In genomic region chr10:74854991-74855664, GRCm38 (mm10) we compare ENCODE assay signal across 13 mouse cellular contexts.
A peak's percentile ranks its signal among the peaks of the same experiment; 100 is the strongest.
DNase-seq lines count a peak whose midpoint lies in the region; ATAC-seq lines count a peak whose summit lies in the region.
"Had no signal": no experiment of that assay in that cellular context is flagged by ENCODE, and none has a peak within 500 bp of the region (broad histone marks: within the 10 kb centered on the region; RNA-seq: fewer than 3 reads in every experiment).

No protein-coding gene starts in this region.

- 38% methylated on average over 4 of the region's 4 CpGs for WGBS in hindbrain, embryonic 16.5 days
- WGBS in liver, embryonic 12.5 days (ENCODE audit: insufficient replicate concordance): 49% methylated on average over 4 of the region's 4 CpGs

- H3K9me3 ChIP-seq in hindbrain, embryonic 16.5 days (ENCODE audit: control insufficient read depth, low read length): no peaks in the 10 kb centered on the region
- no peaks in the 10 kb centered on the region for H3K9me3 ChIP-seq in liver, embryonic 12.5 days (replicated peaks)
- H3K9me3 ChIP-seq: heart, embryonic 15.5 days; liver, embryonic 15.5 days had no signal

- no peaks in the 10 kb centered on the region for H3K27me3 ChIP-seq in hindbrain, embryonic 16.5 days (replicated peaks; ENCODE audit: control insufficient read depth, insufficient read depth, low read length)
- no peaks in the 10 kb centered on the region for H3K27me3 ChIP-seq in liver, embryonic 12.5 days (replicated peaks)
- H3K27me3 ChIP-seq: heart, embryonic 15.5 days; liver, embryonic 15.5 days had no signal

- H3K36me3 ChIP-seq in hindbrain, embryonic 16.5 days (ENCODE audit: control insufficient read depth, insufficient read depth, low read length): no peaks in the 10 kb centered on the region
- H3K36me3 ChIP-seq in liver, embryonic 12.5 days: no peaks in the 10 kb centered on the region
- H3K36me3 ChIP-seq: G1E; heart, embryonic 15.5 days; liver, embryonic 15.5 days had no signal

- no peak overlapping the region for H3K4me2 ChIP-seq in hindbrain, embryonic 16.5 days (ENCODE audit: low read length)
- no peak overlapping the region for H3K4me2 ChIP-seq in liver, embryonic 12.5 days
- H3K4me2 ChIP-seq: heart, embryonic 15.5 days; liver, embryonic 15.5 days had no signal

- DNase-seq in cerebellum, adult 9-11 months: peak; percentile 9
- DNase-seq in cerebellum, adult 11-12 months: no peak
- peak; percentile 6 for DNase-seq in lung, postnatal 10 days
- DNase-seq in lung, adult 18-20 months: no peak
- DNase-seq in retina, postnatal 1 day: peak; percentile 94
- no peak for DNase-seq in thymus, postnatal 25 days
- DNase-seq: gastrocnemius, postnatal 10 days had no signal

- ATAC-seq in hindbrain, embryonic 16.5 days: peak; percentile 96
- no peak for ATAC-seq in liver, embryonic 12.5 days
- ATAC-seq: intestine, embryonic 16.5 days had no signal

- no peak overlapping the region for H3K9ac ChIP-seq in hindbrain, embryonic 16.5 days (ENCODE audit: low read depth, low read length)
- H3K9ac ChIP-seq in liver, embryonic 12.5 days: no peak overlapping the region
- H3K9ac ChIP-seq: heart, embryonic 15.5 days; liver, embryonic 15.5 days had no signal

- H3K27ac ChIP-seq in hindbrain, embryonic 16.5 days (ENCODE audit: low read depth, low read length): no peak overlapping the region
- H3K27ac ChIP-seq in liver, embryonic 12.5 days: no peak overlapping the region
- H3K27ac ChIP-seq: heart, embryonic 15.5 days; liver, embryonic 15.5 days had no signal

- no peaks in the 10 kb centered on the region for H3K4me1 ChIP-seq in hindbrain, embryonic 16.5 days (ENCODE audit: control insufficient read depth, insufficient read depth, low read depth, low read length)
- H3K4me1 ChIP-seq in liver, embryonic 12.5 days: no peaks in the 10 kb centered on the region
- H3K4me1 ChIP-seq: heart, embryonic 15.5 days; liver, embryonic 15.5 days had no signal

- H3K4me3 ChIP-seq in hindbrain, embryonic 16.5 days (ENCODE audit: low read length): no peak overlapping the region
- H3K4me3 ChIP-seq in liver, embryonic 12.5 days: no peak overlapping the region
- H3K4me3 ChIP-seq: heart, embryonic 15.5 days; liver, embryonic 15.5 days had no signal

Comparison
In these comparisons a context has a peak if more than half of its experiments do, and no peak if none do; other contexts are left out.
1. DNase-seq: peak in cerebellum, adult 9-11 months (single experiment), lung, postnatal 10 days (single experiment) and retina, postnatal 1 day (single experiment); none in cerebellum, adult 11-12 months (single experiment), lung, adult 18-20 months (0 of 2) and thymus, postnatal 25 days (single experiment).